In genomic region chr6:119417354-119417753, GRCm38 (mm10) we compare ENCODE assay signal across 8 mouse cellular contexts. TPM values are rescaled to one million over a fixed set of nuclear protein-coding genes. Genes with fewer than 3 reads are reported as not detected.
DNase-seq lines count a peak whose midpoint lies in the region; ATAC-seq and TF ChIP-seq lines count a peak whose summit lies in the region.

Gene Adipor2, minus strand, starts transcription at chr6:119417704.

- no peak for TF ChIP-seq CTCF in liver, embryonic 14.5 days (IDR thresholded peaks at IDR 0.05; ENCODE audit: low read depth)

- H3K9me3 ChIP-seq in erythroblast, embryonic 14.5 days (ENCODE audit: control insufficient read depth, low read length) = no peaks in the 10 kb centered on the region
- no peaks in the 10 kb centered on the region for H3K9me3 ChIP-seq in heart, embryonic 15.5 days (replicated peaks)
- no peaks in the 10 kb centered on the region for H3K9me3 ChIP-seq in liver, embryonic 14.5 days (ENCODE audit: control insufficient read depth, low read length)

- H3K4me1 ChIP-seq in erythroblast, embryonic 14.5 days (ENCODE audit: control insufficient read depth) = peaks cover 13% of the 10 kb centered on the region
- H3K4me1 ChIP-seq in heart, embryonic 15.5 days (replicated peaks) = peaks cover 27% of the 10 kb centered on the region
- peaks cover 0 to 12% of the 10 kb centered on the region in 2 experiments; a peak in 3 of 4 replicates for H3K4me1 ChIP-seq in liver, embryonic 14.5 days (replicated peaks; ENCODE audit: control insufficient read depth in 2 of 2, insufficient read depth in 2 of 2, low read length in 1 of 2)

- TF ChIP-seq EP300 in liver, embryonic 14.5 days (IDR thresholded peaks at IDR 0.05; ENCODE audit: low read depth) = no peak

- peak; percentile 20 to 25 for DNase-seq in thymus, adult 18-20 months
- no peak for DNase-seq in thymus, postnatal 10 days (ENCODE audit: low spot score in 2 of 2)
- peak; percentile 63 to 75 for DNase-seq in kidney, postnatal 25 days
- peak; percentile 50 to 60 (median 60) for DNase-seq in liver, embryonic 14.5 days (ENCODE audit: low read depth in 3 of 3, low spot score in 3 of 3)
- DNase-seq in neural tube, embryonic 10.5 days (ENCODE audit: extremely low spot score, low spot score) = peak; percentile 61
- DNase-seq in urinary bladder, postnatal 14 days (ENCODE audit: low spot score) = peak; percentile 85

- no peaks in the 10 kb centered on the region for H3K27me3 ChIP-seq in erythroblast, embryonic 14.5 days (ENCODE audit: control insufficient read depth)
- H3K27me3 ChIP-seq in heart, embryonic 15.5 days = no peaks in the 10 kb centered on the region
- no peaks in the 10 kb centered on the region for H3K27me3 ChIP-seq in liver, embryonic 14.5 days (ENCODE audit: control insufficient read depth, insufficient read depth, low read length)

- peak within 1 kb of the TSS; percentile 38 for H3K4me3 ChIP-seq in erythroblast, embryonic 14.5 days (replicated peaks)
- H3K4me3 ChIP-seq in heart, embryonic 15.5 days = peak within 1 kb of the TSS; percentile 34
- H3K4me3 ChIP-seq in liver, embryonic 14.5 days (ENCODE audit: insufficient read depth in 1 of 2, low read depth in 2 of 2, low read length in 2 of 2) = 0 out of 4 replicates have a peak within 1 kb of the TSS, but pooled peaks of 1 of the 2 experiments have one; percentile 17

- ATAC-seq in heart, embryonic 15.5 days (replicated peaks; ENCODE audit: insufficient number of reproducible peaks, insufficient read depth, low FRiP score, low read depth) = 0 out of 2 replicates have a peak, but pooled peaks have one; percentile 44
- ATAC-seq in liver, embryonic 14.5 days (ENCODE audit: insufficient read depth) = peak; percentile 77

- no peaks in the 10 kb centered on the region for H3K36me3 ChIP-seq in erythroblast, embryonic 14.5 days (ENCODE audit: control insufficient read depth)
- H3K36me3 ChIP-seq in heart, embryonic 15.5 days = no peaks in the 10 kb centered on the region
- no peaks in the 10 kb centered on the region for H3K36me3 ChIP-seq in liver, embryonic 14.5 days (replicated peaks; ENCODE audit: control insufficient read depth, insufficient read depth, low read depth)

- H3K9ac ChIP-seq in heart, embryonic 15.5 days = no peak within 1 kb of the TSS
- H3K9ac ChIP-seq in liver, embryonic 14.5 days (replicated peaks) = no peak within 1 kb of the TSS

- WGBS in heart, embryonic 15.5 days = 8% methylated on average over 12 of the region's 12 CpGs
- WGBS in liver, embryonic 14.5 days (ENCODE audit: insufficient replicate concordance) = 2% methylated on average over 12 of the region's 12 CpGs

- H3K4me2 ChIP-seq in heart, embryonic 15.5 days = peak within 1 kb of the TSS; percentile 55
- peak within 1 kb of the TSS; percentile 47 for H3K4me2 ChIP-seq in liver, embryonic 14.5 days (ENCODE audit: low read depth)

- peak within 1 kb of the TSS; percentile 45 for H3K27ac ChIP-seq in heart, embryonic 15.5 days
- no peak within 1 kb of the TSS for H3K27ac ChIP-seq in liver, embryonic 14.5 days

RNA-seq across cellular contexts. Expression of gene Adipor2, which starts in this region (rescaled TPM):
- polyA plus RNA-seq in erythroblast, embryonic 14.5 days (2012) = 0.67 and 0.74 TPM in 2 replicates
- polyA plus RNA-seq in heart, embryonic 15.5 days (2015; fragmentation: Nextera tagmentation; extraction: Ambion mirVana) = 31.2 and 33.9 TPM in 2 replicates
- 16.5 and 18.4 TPM in 2 replicates for polyA plus RNA-seq in liver, embryonic 14.5 days (2012; rRNA removed)
- 17.7 and 19.2 TPM in 2 replicates for polyA plus RNA-seq in liver, embryonic 14.5 days (2014; fragmentation: Nextera tagmentation; extraction: Ambion mirVana)

Comparison
In these comparisons a context has a peak if more than half of its experiments do, and no peak if none do; other contexts are left out.
1. RNA of gene Adipor2 (polyA plus RNA-seq): 31.2 to 33.9 TPM in heart, embryonic 15.5 days and 16.5 to 19.2 TPM in liver, embryonic 14.5 days; 0.67 to 0.74 TPM in erythroblast, embryonic 14.5 days; every median in the first group is over 10 times any median in the second.
2. DNase-seq: peak in thymus, adult 18-20 months (2 of 2), kidney, postnatal 25 days (2 of 2), liver, embryonic 14.5 days (3 of 3), neural tube, embryonic 10.5 days (single experiment) and urinary bladder, postnatal 14 days (single experiment); none in thymus, postnatal 10 days (0 of 2).